Mouse (Mus musculus): ENCODE results near the gene Bub1b.
"Not testable (repeated sequence)": the region's sequence is repeated elsewhere in the genome, so short reads cannot be mapped to it uniquely, and the experiment has no call there.

Gene Bub1b

GRCm38 (mm10) chr2:118597673-118598568 lies at the start of gene Bub1b:
Bub1b (plus strand) TSS chr2:118598211.
- DNase-seq (ENCODE audit: low spot score in 2 of 2), result peak; percentile 68 to 72

GRCm38 (mm10) chr2:118548421-118549221 lies 49.4 kb upstream of the Bub1b start:
- DNase-seq (ENCODE audit: low spot score in 2 of 2), result no peak

- DNase-seq (ENCODE audit: low spot score in 2 of 2), result peak; percentile 87 to 90
Measured at GRCm38 (mm10) chr2:118549507-118550473, 48.2 kb upstream of the Bub1b start, which contains the start of gene Bmf. Bmf (minus strand) TSS chr2:118549687.

DNA sequence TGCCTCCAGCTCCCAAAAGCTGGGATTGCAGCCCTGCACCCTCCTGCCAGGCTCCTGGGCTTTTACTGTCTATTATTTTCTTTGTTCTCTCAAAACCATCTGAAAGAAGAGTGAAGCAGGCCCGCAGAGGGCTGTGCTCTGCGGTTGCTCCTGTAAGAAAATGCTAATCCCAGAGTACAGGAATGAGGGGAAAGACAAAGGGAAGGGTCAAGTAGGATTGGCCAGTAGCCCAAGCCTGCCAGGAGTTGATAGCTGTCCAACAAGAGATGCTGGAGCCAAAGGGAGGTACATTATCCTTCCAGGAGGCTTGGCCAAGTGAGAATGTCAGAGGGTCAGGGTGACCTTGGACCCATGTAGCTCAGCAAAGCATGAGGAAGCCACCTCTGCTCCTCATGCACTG lies 46.4 kb upstream of the Bub1b start:
- DNase-seq (ENCODE audit: low spot score in 2 of 2), result no peak

GRCm38 (mm10) chr2:118554356-118554990 lies 43.5 kb upstream of the Bub1b start:
- not testable (repeated sequence) for DNase-seq (ENCODE audit: low spot score in 2 of 2)

- DNase-seq (ENCODE audit: low spot score in 2 of 2), result no peak
Measured at GRCm38 (mm10) chr2:118558426-118558825, 39.6 kb upstream of the Bub1b start.

GRCm38 (mm10) chr2:118562015-118562414 lies 36.0 kb upstream of the Bub1b start:
- DNase-seq (ENCODE audit: low spot score in 2 of 2), result no peak

- DNase-seq (ENCODE audit: low spot score in 2 of 2), result no peak
Measured at GRCm38 (mm10) chr2:118562431-118562830, 35.6 kb upstream of the Bub1b start.

- no peak for DNase-seq (ENCODE audit: low spot score in 2 of 2)
Measured at GRCm38 (mm10) chr2:118567179-118567578, 30.8 kb upstream of the Bub1b start.

- no peak for DNase-seq (ENCODE audit: low spot score in 2 of 2)
Measured at GRCm38 (mm10) chr2:118570939-118571338, 27.1 kb upstream of the Bub1b start.

DNA sequence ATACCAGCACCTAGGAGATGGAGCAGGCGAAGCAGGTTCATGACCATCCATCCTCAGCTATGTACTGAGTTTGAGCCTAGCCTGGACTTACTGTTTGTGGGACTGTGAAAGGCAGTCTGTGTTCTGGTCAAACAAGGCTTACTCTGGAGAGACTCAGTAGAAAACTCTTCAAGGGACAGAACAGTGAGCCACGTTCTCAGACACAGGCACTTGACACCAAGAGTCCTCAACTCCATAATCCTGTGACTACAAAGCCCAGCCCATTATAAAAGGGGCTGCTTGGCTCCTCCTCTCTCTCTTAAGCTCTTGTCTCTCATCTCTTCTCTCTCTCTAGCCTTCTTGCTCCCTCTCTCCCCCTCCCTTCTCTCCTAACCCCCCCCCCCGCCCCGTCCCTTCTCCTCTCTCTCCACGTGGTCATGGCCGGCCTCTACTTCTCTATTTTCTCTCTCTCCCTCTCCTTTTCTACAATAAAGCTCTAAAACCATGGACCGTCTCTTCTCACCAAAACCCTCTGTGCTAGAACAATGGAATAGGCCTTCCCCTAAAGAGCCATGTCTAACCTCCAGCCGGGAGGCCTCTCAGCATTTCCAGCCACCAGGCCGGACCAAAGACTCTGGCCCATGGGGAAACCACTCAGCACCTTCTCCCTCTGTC lies 25.7 kb upstream of the Bub1b start:
- DNase-seq (ENCODE audit: low spot score in 2 of 2), result no peak

DNA sequence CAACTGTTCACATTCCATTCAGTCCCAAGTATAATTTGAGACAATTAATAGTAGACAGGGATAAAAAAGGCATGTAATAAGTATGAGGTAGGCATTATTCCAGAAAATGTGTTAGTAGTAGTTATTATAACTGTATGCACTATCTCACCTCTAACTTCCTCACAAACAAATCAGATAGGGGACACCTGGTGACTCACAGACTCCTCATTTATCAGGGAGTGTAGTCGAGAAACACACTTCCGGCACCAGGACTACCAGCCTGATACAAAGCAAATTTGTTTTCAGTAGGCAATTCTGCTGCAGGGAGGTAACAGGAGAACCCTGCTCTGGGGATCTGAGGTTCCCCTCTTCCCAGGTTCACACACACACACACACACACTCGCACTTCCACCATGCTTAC lies 24.9 kb upstream of the Bub1b start:
- DNase-seq (ENCODE audit: low spot score in 2 of 2), result no peak

DNA sequence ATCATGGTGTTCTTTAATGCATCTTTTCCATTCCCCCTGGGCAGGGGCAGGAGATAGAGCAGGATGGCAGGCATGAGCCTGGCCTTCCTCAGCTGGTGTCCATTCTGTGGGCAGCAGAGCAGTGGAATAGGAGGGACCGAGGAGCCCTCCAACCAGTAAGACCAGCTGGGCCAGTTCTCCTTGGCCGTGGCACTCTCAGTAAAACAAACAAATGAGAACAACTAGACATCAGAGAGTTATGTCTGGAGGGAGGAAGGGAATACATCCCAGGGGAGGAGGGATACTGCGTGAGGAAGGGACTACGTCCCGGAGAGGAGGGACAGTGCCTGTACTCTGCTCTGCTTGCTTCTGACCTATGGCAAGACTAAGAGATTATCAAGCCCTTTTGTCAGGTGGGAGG lies 12.0 kb upstream of the Bub1b start:
- no peak for DNase-seq (ENCODE audit: low spot score in 2 of 2)

DNA sequence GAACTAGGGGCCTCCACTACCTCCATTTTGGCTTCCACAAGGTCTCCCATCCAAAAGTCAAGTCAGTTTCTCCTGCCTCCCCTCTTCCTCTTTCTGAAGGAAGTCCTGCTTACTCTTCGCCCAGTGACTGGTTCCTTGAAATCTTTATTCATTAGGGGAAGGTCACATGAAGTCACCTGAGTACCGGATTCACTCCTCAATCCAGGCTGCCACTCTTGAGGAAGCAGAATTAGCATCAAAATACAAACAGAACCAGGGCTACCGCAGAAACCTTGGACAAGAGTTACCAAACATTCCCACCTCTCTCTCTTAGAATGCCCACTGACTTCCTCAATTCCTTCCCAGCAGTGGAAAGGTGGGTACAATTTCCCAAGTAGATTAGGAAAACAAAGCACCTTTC lies 10.3 kb upstream of the Bub1b start:
- no peak for DNase-seq (ENCODE audit: low spot score in 2 of 2)

- no peak for DNase-seq (ENCODE audit: low spot score in 2 of 2)
Measured at GRCm38 (mm10) chr2:118591083-118591482, 6.9 kb upstream of the Bub1b start.

DNA sequence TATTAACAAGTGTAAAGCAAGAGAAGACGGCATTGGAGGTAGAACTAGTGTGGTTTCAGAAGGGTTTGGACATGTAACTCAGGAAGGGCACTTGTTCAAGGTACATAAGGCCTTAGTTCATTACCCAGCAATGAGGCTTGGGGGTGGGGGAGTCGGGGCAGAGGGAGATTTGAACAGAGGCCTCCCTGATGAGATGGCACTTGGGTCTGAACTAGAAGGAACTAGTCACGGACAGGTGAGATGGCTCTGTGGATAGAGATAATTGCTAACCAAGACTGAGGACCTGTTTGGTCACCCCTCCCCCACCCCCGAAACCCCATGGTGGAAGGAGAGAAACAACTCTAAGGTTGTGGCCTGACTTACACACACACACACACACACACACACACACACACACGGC lies 1.1 kb downstream of the Bub1b start:
- no peak for DNase-seq (ENCODE audit: low spot score in 2 of 2)

- no peak for DNase-seq (ENCODE audit: low spot score in 2 of 2)
Measured at GRCm38 (mm10) chr2:118601599-118602263, 3.7 kb downstream of the Bub1b start.

GRCm38 (mm10) chr2:118604091-118604490 lies 6.1 kb downstream of the Bub1b start:
- no peak for DNase-seq (ENCODE audit: low spot score in 2 of 2)

DNA sequence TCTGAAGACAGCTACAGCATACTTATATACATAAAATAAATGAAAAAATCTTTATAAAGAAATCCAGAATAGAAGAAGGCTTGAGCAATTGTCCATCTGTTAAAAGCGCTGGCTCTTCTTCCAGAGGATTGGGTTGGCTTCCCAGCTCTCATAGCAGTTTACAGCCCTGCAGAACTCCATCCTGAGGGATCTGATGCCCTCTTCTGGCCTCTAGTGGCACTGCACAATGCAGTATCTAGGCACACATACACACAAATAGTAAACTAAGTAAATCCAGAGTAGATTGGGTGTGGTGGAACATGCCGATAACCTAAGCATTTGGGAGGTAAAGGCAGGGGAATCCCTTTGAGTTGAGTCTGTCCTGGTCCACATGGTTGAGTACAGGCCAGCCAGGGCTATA lies 8.0 kb downstream of the Bub1b start:
- peak in 1 of 2 experiments; percentile 6 for DNase-seq (ENCODE audit: low spot score in 2 of 2)

DNA sequence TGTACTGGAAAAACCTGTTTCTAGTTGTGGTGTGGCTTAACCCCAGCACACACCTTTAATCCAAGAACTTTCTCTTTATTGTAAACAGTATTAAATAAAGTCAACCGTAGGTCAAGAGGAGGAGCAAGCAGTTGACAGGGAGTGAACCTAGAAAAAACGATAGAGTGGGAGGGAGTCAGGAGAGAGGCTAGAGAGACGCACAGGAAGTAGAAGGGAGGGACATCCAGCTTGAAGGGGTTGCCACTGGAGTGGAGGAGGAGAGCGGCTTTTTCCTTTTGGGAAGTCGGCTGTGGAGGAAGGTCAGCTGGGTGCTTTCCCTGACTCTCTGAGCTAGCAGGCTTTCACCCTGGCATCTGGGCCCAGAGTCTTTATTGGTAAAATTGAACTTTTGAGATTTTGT lies 9.0 kb downstream of the Bub1b start:
- DNase-seq (ENCODE audit: low spot score in 2 of 2), result no peak

Data from frontal cortex, postnatal 25 days (tissue).